Mouse (Mus musculus) embryonic facial prominence, embryonic 12.5 days (tissue): ENCODE data around the gene Fut11. TPM values are rescaled to one million over a fixed set of nuclear protein-coding genes. Genes with fewer than 3 reads are reported as not detected.
"Not testable (repeated sequence)": the region's sequence is repeated elsewhere in the genome, so short reads cannot be mapped to it uniquely, and the experiment has no call there.

Source experiments
- ATAC-seq: fragments of 200-750 bp; cut with Nextera tagmentation; 2 replicates; pipeline ENCODE4 v1.8.0; 2017; ENCODE audit not compliant: insufficient number of reproducible peaks, insufficient read depth, low FRiP score, low TSS enrichment
- H3K27ac ChIP-seq: fragments of 300-500 bp; sonication (generic); 2 replicates; pipeline ENCODE4 v1.5.1; 2016; ENCODE audit warnings: mild to moderate bottlenecking
- H3K27me3 ChIP-seq: fragments of 300-500 bp; sonication (generic); 2 replicates; pipeline ENCODE4 v1.6.1; 2016; ENCODE audit warnings: mild to moderate bottlenecking, moderate library complexity
- H3K36me3 ChIP-seq: fragments of 300-500 bp; sonication (generic); 2 replicates; pipeline ENCODE4 v1.6.1; 2016; ENCODE audit warnings: mild to moderate bottlenecking
- H3K4me1 ChIP-seq: fragments of 300-500 bp; sonication (generic); 2 replicates; pipeline ENCODE4 v1.6.1; 2016
- H3K4me2 ChIP-seq: fragments of 300-500 bp; sonication (generic); replicated peaks from 2 replicates; pipeline ENCODE4 v1.6.1; 2016; ENCODE audit warnings: mild to moderate bottlenecking, moderate library complexity
- H3K4me3 ChIP-seq: fragments of 300-500 bp; sonication (generic); 2 replicates; pipeline ENCODE4 v1.5.1; 2016; ENCODE audit warnings: mild to moderate bottlenecking
- H3K9ac ChIP-seq: fragments of 300-500 bp; sonication (generic); 2 replicates; pipeline ENCODE4 v1.6.1; 2016; ENCODE audit warnings: mild to moderate bottlenecking, moderate library complexity
- H3K9me3 ChIP-seq: fragments of 300-500 bp; sonication (generic); 2 replicates; pipeline ENCODE4 v1.6.1; 2016; ENCODE audit warnings: mild to moderate bottlenecking, moderate library complexity
- WGBS: fragments of 180-500 bp; shearing (Covaris S2); methylation state at CpG from one replicate; pipeline ENCODE4 v1.1.7; 2016; 5-methylcytosine and 5-hydroxymethylcytosine counted together
- polyA plus RNA-seq: library from polyadenylated mRNA; unstranded; fragments of >200 nt; fragmentation: Nextera tagmentation; extraction: Ambion mirVana; gene quantifications from 2 replicates; pipeline ENCODE4 v1.2.1, GENCODE M21; 2016

The Fut11 gene
- polyA plus RNA-seq, 1 experiment from 2014 or later, result 29.3 TPM

DNA sequence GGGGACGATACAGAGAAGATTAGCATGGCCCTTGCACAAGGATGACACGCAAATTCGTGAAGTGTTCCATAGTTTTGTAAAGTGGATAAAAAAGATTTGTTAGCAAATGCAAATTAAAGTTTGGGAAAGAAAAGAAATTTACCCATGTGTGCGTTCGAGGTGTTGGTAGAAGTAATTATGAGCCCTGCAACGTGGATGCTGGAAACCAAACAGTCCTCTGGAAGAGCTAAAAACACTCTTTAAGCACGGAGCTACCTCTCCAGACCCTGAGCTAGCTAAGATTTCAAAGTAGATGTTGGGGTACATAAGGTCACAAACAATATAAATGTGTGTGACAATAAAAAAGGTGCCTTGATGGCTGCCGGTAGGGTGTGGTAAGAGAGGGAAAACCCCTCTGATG, 6.8 kb downstream of the Fut11 start:
- Histone ChIP-seq H3K36me3 (peaks cover 12% of the 10 kb centered on the region), H3K4me1 (peaks cover 25% of the 10 kb centered on the region), H3K4me2 (peak overlapping the region; percentile 59), H3K4me3 (peak overlapping the region; percentile 60), H3K9ac (0 out of 2 replicates have a peak overlapping the region, but pooled peaks have one; percentile 25), H3K9me3 (no peaks in the 10 kb centered on the region), H3K27me3 (no peaks in the 10 kb centered on the region), H3K27ac (no peak overlapping the region)
- ATAC-seq, result no peak
- WGBS, result 83% methylated on average over 8 of the region's 8 CpGs

GRCm38 (mm10) chr14:20702096-20702740, 7.5 kb downstream of the Fut11 start:
- H3K36me3 ChIP-seq, result peaks cover 12% of the 10 kb centered on the region
- H3K4me2 ChIP-seq, result peak overlapping the region; percentile 59
- 0 out of 2 replicates have a peak, but pooled peaks have one; percentile 18 for ATAC-seq
- peak overlapping the region; percentile 89 for H3K27ac ChIP-seq
- H3K9me3 ChIP-seq, result no peaks in the 10 kb centered on the region
- H3K4me1 ChIP-seq, result peaks cover 20% of the 10 kb centered on the region
- H3K27me3 ChIP-seq, result no peaks in the 10 kb centered on the region
- H3K9ac ChIP-seq, result peak overlapping the region; percentile 73
- WGBS, result 14% methylated on average over 15 of the region's 15 CpGs
- peak overlapping the region; percentile 60 for H3K4me3 ChIP-seq

DNA sequence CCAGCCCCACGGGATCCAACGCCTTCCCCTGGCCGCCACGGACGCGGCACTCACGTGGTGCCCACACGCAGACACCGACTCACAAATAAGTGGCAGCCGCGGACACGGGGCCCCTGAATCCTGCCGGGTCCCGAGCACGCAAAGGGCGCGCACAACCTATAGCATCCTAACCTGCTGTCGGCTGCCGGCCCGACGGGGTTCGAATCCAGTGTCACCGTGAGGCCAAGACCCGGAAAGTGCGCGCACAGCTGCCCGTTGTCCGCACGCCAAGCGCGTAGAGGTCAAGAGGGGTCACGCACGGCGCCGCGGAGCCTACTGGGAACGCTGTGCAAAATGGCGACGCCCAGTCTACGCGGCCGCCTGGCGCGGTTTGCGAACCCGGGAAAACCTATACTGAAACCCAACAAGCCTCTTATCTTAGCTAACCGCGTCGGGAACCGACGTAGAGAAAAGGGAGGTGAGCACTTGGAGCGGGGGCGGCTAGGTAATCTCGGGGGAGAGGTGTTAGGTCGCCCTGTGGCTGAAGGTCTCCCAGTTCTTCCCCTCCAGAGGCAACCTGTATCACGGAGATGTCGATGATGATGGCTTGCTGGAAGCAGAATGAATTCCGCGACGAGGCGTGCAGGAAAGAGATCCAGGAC, 8.1 kb downstream of the Fut11 start, which contains the start of gene Chchd1:
Gene Chchd1, plus strand, starts transcription at position 266 of the 641 bp plus-strand sequence.
- H3K27ac ChIP-seq, result peak within 1 kb of the TSS; percentile 89
- under 1% methylated on average over 61 of the region's 61 CpGs for WGBS
- peak within 1 kb of the TSS; percentile 60 for H3K4me3 ChIP-seq
- 0 out of 2 replicates have a peak, but pooled peaks have one; percentile 36 for ATAC-seq
- peaks cover 17% of the 10 kb centered on the region for H3K4me1 ChIP-seq
- peaks cover 12% of the 10 kb centered on the region for H3K36me3 ChIP-seq
- H3K9me3 ChIP-seq, result no peaks in the 10 kb centered on the region
- H3K27me3 ChIP-seq, result no peaks in the 10 kb centered on the region
- peak within 1 kb of the TSS; percentile 73 for H3K9ac ChIP-seq
- peak within 1 kb of the TSS; percentile 59 for H3K4me2 ChIP-seq

DNA sequence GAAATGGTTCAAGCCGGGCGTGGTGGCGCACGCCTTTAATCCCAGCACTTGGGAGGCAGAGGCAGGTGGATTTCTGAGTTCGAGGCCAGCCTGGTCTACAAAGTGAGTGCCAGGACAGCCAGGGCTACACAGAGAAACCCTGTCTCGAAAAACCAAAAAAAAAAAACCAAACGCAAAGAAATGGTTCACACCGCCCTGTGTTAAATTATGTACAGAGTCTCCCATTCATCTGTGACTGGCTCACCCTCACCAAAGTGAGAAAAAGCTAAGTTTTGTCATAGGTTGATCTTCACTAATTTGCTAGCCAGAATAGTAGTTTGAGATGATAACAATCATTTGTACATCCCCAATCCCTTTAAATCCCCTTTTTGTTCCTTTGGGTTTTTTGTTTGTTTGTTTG, 8.7 kb downstream of the Fut11 start:
- H3K9me3 ChIP-seq, H3K27me3 ChIP-seq, ATAC-seq: not testable (repeated sequence)
- peak overlapping the region; percentile 73 for H3K9ac ChIP-seq
- H3K27ac ChIP-seq, result peak overlapping the region; percentile 89
- 12% methylated on average over 8 of the region's 8 CpGs for WGBS
- H3K4me1 ChIP-seq, result peaks cover 13% of the 10 kb centered on the region
- H3K36me3 ChIP-seq, result peaks cover 12% of the 10 kb centered on the region
- H3K4me3 ChIP-seq, result peak overlapping the region; percentile 60
- H3K4me2 ChIP-seq, result peak overlapping the region; percentile 59

- Histone ChIP-seq H3K27ac (peak within 1 kb of the TSS; percentile 85), H3K4me1 (peaks cover 19% of the 10 kb centered on the region), H3K4me3 (peak within 1 kb of the TSS; percentile 100), H3K9me3 (no peaks in the 10 kb centered on the region), H3K36me3 (peaks cover 40% of the 10 kb centered on the region), H3K4me2 (peak within 1 kb of the TSS; percentile 82), H3K27me3 (no peaks in the 10 kb centered on the region), H3K9ac (peak within 1 kb of the TSS; percentile 98)
- ATAC-seq, result peak; percentile 85
- WGBS, result under 1% methylated on average over 80 of the region's 80 CpGs
Observed at GRCm38 (mm10) chr14:20707201-20708190, 12.7 kb downstream of the Fut11 start, which contains the start of gene Zswim8. Gene Zswim8, plus strand, starts transcription at chr14:20707552.

- 12% methylated on average over 10 of the region's 10 CpGs for WGBS
- peak overlapping the region; percentile 85 for H3K27ac ChIP-seq
- ATAC-seq, result no peak
- H3K9me3 ChIP-seq, result no peaks in the 10 kb centered on the region
- peak overlapping the region; percentile 98 for H3K9ac ChIP-seq
- peak overlapping the region; percentile 82 for H3K4me2 ChIP-seq
- peak overlapping the region; percentile 100 for H3K4me3 ChIP-seq
- peaks cover 48% of the 10 kb centered on the region for H3K36me3 ChIP-seq
- H3K27me3 ChIP-seq, result no peaks in the 10 kb centered on the region
- peaks cover 19% of the 10 kb centered on the region for H3K4me1 ChIP-seq
Observed at GRCm38 (mm10) chr14:20708239-20708638, 13.5 kb downstream of the Fut11 start.

DNA sequence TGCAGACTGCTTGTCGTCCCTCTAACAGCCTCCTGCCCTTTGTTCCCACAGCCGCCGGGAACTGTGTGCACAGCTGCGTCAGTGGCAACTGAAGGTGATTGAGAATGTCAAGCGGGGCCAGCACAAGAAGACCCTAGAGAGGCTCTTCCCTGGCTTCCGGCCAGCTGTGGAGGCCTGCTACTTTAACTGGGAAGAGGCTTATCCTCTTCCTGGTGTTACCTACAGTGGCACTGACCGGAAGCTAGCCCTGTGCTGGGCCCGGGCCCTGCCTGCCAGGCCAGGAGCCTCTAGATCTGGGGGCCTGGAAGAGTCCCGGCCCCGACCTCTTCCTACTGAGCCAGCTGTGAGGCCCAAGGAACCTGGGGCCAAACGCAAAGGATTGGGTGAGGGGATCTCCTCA, 19.1 kb downstream of the Fut11 start:
- H3K4me2 ChIP-seq, result no peak overlapping the region
- no peaks in the 10 kb centered on the region for H3K27me3 ChIP-seq
- H3K27ac ChIP-seq, result no peak overlapping the region
- H3K36me3 ChIP-seq, result peaks cover 88% of the 10 kb centered on the region
- no peak overlapping the region for H3K9ac ChIP-seq
- no peak for ATAC-seq
- no peak overlapping the region for H3K4me3 ChIP-seq
- 79% methylated on average over 11 of the region's 11 CpGs for WGBS
- H3K9me3 ChIP-seq, result no peaks in the 10 kb centered on the region
- peaks cover 10% of the 10 kb centered on the region for H3K4me1 ChIP-seq

- H3K9me3 ChIP-seq, result no peaks in the 10 kb centered on the region
- no peaks in the 10 kb centered on the region for H3K4me1 ChIP-seq
- H3K4me3 ChIP-seq, result no peak overlapping the region
- no peaks in the 10 kb centered on the region for H3K27me3 ChIP-seq
- H3K27ac ChIP-seq, result no peak overlapping the region
- ATAC-seq, result no peak
- no peak overlapping the region for H3K9ac ChIP-seq
- no peak overlapping the region for H3K4me2 ChIP-seq
- peaks cover 95% of the 10 kb centered on the region for H3K36me3 ChIP-seq
- 91% methylated on average over 10 of the region's 10 CpGs for WGBS
Observed at GRCm38 (mm10) chr14:20718443-20718842, 23.7 kb downstream of the Fut11 start.

DNA sequence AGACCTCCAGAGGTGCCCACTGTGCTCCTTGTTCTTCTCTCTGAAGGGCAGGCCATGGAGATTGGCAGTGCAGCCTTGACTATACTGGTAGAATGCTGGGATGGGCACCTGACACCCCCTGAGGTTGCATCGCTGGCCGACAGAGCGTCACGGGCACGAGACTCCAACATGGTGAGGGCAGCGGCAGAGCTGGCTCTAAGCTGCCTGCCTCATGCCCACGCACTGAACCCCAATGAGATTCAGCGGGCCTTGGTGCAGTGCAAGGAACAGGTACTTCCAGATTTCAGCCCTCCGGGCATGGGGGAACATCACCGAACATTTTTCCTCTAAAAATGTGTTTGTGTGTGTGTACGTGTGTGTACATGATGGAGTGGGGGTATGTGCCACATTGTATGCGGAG, 25.0 kb downstream of the Fut11 start:
- Histone ChIP-seq H3K4me3 (no peak overlapping the region), H3K36me3 (peaks cover 94% of the 10 kb centered on the region), H3K27ac (no peak overlapping the region), H3K9me3 (no peaks in the 10 kb centered on the region), H3K4me2 (no peak overlapping the region), H3K27me3 (no peaks in the 10 kb centered on the region), H3K4me1 (no peaks in the 10 kb centered on the region), H3K9ac (no peak overlapping the region)
- WGBS, result 92% methylated on average over 12 of the region's 12 CpGs
- no peak for ATAC-seq

- no peak overlapping the region for H3K4me3 ChIP-seq
- no peaks in the 10 kb centered on the region for H3K4me1 ChIP-seq
- no peaks in the 10 kb centered on the region for H3K9me3 ChIP-seq
- no peak overlapping the region for H3K27ac ChIP-seq
- no peak for ATAC-seq
- H3K27me3 ChIP-seq, result no peaks in the 10 kb centered on the region
- WGBS, result 81% methylated on average over 4 of the region's 4 CpGs
- peaks cover 94% of the 10 kb centered on the region for H3K36me3 ChIP-seq
- no peak overlapping the region for H3K9ac ChIP-seq
- no peak overlapping the region for H3K4me2 ChIP-seq
Observed at GRCm38 (mm10) chr14:20721371-20721770, 26.6 kb downstream of the Fut11 start.

- Histone ChIP-seq H3K9me3 (no peaks in the 10 kb centered on the region), H3K27me3 (no peaks in the 10 kb centered on the region), H3K36me3 (peaks cover 91% of the 10 kb centered on the region), H3K27ac (no peak overlapping the region), H3K9ac (no peak overlapping the region), H3K4me2 (no peak overlapping the region), H3K4me1 (no peaks in the 10 kb centered on the region), H3K4me3 (no peak overlapping the region)
- no peak for ATAC-seq
- 91% methylated on average over 12 of the region's 12 CpGs for WGBS
Observed at GRCm38 (mm10) chr14:20723006-20723405, 28.2 kb downstream of the Fut11 start.
